Mouse (Mus musculus) inflammation-experienced regulatory T-cells, adult 6 months (primary cell): ENCODE measurements around the gene Rsrc2. TPM values are rescaled to one million over a fixed set of nuclear protein-coding genes. Genes with fewer than 3 reads are reported as not detected.

Experiments
- ATAC-seq: one replicate; pipeline ENCODE4 v1.8.0; 2017
- polyA plus RNA-seq, 3 experiments: library from polyadenylated mRNA; unstranded; fragments of 100-300 nt; shearing (Covaris generic); gene quantifications; one replicate each; pipeline ENCODE4 v1.2.1; 2017

Rsrc2 gene
- polyA plus RNA-seq, 3 experiments from 2014 or later: 155 to 186 (median 165) TPM

DNA sequence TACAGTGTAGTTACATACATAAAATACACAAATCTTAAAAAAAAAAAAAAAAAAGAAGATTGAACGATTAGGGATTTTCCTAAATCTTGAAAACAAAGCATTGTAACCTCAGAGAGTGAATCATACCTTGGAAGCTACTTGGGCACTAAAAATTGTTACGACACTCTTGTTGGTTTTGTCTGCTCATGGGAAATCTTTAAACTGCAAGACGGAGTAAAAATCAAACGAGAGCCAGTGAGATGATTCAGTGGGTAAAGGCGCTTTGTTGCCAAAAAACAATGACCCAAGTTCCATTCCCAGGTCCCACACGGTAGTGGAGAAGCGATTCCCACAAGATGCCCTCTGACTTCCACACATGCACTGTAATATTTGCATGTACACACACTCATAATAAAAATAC is 53.0 kb downstream of the Rsrc2 start:
- ATAC-seq: no peak

DNA sequence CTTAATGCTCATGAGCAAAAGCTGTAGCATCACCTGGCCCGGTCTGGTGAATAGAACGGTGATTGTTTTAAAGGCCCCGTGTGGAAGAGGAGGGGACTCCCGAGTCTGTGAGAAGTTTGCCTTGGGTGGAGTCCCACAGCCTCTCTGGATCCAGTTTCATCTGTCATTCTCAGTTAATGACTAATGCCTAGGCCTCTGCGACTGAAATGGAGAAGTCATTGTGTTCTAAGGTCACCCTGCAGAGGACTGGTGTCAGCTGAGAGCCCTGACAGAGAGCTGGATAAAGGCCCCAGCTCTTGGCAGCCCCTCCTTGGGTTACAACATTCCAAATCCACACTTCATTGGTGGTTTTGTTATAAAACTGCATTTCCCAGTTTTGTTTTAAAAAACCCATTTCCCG is 54.7 kb downstream of the Rsrc2 start:
- ATAC-seq: no peak

DNA sequence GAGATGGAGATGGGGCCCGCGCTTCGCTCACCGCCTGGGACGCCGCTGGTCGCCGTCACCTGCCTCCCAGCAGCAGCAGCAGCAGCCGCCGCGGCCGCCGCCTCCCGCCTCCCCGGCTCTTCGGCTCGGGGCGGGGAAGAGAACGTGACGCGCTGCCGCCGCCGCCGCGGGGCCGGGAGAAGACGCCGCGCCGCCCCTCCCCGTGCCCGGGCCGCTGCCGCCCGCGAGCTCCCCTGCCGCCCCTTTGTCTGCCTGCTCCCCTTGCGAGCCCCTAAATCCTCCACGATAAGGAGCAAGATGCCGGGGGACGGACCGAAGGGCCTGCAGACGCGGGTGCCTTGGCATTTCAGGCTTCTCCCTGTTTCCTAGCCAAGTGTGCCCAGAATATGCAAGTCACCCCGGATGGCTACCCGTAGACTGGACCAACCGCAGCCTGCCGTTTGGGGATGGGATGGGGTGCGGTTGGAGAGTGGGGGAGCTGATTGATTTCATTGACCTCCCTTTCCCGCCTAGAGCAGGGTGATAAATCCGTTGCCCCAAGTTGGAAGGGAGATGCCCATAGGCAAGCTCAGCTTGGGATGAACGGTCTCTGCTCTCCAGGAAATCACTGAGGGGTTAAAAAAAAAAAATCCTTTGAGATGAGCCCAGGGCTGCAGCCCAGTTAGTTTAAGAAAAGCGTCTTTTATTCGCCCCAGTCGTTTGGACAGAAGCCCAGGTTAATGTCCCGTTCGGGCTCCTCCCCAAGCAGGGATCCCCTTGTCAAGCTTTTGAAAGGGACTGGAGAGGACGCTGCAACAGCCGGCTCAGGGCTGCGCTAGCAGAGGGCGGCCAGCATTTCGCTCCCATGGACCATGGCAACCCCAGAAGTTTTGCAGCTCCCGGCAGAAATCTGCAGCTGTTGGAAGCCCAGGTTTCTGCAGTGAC is 64.7 kb downstream of the Rsrc2 start, which contains the start of gene Clip1:
TSS of gene Clip1 (minus strand) at position 398 of the 924 bp plus-strand sequence.
- ATAC-seq: peak; percentile 59

DNA sequence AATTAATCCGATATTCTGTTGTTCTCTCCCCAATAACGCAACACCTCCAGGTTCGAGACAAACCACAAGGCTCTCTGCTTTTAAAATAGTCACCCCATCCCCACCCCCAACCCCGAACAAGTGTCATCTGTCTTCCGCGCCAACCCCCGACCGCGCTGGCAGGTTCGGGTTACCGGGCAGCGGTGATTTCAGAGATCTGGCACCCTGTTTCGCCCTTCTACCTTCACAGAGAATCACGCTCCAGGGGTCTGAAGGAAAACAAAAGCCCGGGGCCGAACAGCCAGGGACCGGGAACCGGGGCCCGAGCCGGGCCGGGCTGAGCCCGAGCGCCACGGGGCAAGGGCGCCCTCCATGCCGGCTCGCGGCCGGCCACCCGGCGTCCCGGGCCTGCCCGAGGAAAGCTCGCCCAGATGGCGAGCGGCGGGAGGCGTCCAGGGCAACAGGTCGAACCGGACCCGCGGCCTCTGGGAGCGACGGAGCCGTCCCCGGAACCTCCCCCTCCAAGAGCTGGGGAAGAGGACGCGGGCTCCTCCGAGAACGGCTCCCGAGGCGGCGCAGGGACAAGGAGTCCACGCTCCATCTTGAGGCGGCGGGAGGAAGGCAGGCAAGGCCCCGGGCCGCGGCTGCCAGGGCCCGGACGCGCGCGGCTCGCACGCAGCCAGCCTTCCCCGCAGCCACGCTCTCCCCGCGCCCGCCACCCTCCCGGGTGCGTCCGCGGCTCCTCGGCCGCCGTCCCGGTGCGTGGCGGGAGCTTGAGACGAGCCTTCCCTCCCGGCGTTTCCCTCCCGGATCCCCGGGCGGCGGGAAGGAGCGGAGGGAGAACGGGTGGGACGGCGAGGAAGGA is 65.6 kb downstream of the Rsrc2 start:
- peak; percentile 44 for ATAC-seq

DNA sequence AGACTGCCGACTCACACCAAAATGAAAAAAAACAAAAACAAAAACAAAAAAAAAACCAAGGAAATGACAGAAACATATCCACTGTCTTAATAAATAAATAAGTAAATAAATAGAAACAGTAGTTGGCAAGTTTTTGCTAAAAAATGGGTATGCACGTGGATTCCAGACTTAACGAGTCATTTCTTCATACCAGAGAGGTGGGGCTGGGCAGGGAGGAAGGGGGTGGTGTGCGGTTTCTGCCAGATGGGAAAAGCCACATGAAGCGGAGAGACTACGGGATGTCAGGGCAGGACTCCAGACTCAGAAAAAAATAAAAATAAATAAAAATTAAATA is 66.2 kb downstream of the Rsrc2 start:
- ATAC-seq: no peak

DNA sequence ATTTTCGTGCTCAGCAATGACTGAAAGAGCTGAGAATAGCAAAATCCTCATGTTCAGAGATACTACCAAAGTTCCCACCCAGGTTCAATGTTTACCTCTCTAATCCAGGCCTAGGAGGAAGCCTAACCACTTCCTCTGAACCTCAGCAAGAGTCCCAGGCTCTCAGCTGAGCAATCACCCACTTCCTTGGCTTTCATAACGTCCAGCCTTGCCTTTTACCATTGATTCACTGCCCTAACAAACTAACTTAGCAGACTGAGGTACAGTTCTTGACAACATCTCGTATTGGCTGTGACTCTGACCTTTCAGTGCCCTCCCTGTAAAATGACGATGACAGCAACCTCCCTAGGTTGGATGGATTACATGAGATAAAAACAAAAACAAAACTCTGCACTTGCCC is 66.8 kb downstream of the Rsrc2 start:
- ATAC-seq: peak; percentile 76

DNA sequence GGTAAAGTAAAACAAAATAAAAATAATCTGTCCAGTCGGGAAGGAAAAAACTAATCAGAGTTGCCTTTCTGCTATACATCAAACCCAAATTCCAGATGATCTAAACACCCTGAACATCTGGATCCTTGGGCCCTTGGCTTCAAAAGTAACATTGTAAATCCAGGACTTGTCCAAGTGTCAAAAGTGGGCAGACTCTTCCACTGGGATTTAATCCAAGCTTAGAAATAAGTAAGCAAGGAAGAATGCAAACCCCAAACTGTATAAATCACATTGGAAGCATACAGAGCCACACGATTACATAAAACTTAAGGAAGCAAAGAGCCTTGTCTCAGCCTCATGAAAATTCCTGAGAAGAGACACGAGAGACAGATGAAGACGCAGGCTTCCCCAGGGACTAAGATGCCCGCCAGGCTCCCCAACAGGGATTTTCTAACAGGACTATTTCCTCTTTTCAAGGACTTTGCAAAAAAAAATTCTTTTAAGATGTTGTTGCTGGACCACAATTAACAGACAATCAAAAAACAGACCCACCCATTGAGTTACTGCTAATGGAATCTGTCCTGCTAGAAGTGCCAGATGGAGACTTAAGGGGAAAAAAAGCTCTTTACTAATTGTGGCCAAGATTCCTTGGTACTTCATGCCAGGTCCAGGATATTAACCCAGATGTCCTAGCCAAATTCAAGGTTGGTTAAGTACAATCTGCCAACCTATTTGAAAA is 69.5 kb downstream of the Rsrc2 start:
- no peak for ATAC-seq

DNA sequence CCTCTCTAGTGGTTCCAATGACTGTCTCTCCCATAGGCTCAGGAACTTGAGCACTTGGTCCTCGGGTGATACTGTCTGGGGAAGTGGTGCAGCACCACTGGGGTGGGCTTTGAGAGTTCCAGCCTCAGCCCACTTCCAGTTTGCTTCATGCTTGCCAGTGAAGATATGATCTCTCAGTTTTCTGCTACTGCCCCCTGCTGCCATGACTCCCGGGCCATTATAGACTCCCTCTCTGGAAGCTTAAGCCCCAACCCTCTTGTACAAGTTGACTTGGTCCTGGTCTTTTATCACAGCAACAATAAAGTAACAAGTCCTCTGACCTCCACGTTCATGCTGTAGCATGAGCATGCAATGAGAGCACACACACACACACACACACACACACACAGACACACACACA is 70.1 kb downstream of the Rsrc2 start:
- no peak for ATAC-seq

Other genes with a start within 250 kb of the Rsrc2 start
- gene B3gnt4, start 239.0 kb downstream of the Rsrc2 start, polyA plus RNA-seq: under 1 TPM in 2 of 3 experiments, not detected in 1; 0.54 to 0.68 TPM
- gene Diablo, start 225.2 kb downstream of the Rsrc2 start, polyA plus RNA-seq: 10 to 100 TPM; 64.1 to 86.9 (median 84.4) TPM
- gene Gm49027, start 223.9 kb downstream of the Rsrc2 start, polyA plus RNA-seq: under 1 TPM in 1 of 3 experiments, not detected in 2; 0.58 TPM
- 10 to 100 TPM; 39.4 to 43.7 (median 42.1) TPM for gene Vps33a, start 176.4 kb downstream of the Rsrc2 start, polyA plus RNA-seq
- gene Clip1, start 64.8 kb downstream of the Rsrc2 start, polyA plus RNA-seq: 10 to 100 TPM; 41.5 to 56.4 (median 51.1) TPM
- 10 to 100 TPM; 60.2 to 83.6 (median 75.5) TPM for gene Zcchc8, start 28.3 kb downstream of the Rsrc2 start, polyA plus RNA-seq
- gene Kntc1, start 302 bp upstream of the Rsrc2 start, polyA plus RNA-seq: 10 to 100 TPM in 1 of 3 experiments, 1 to 10 TPM in 2; 2.0 to 17.5 (median 2.0) TPM
- gene Hcar2, start 116.1 kb upstream of the Rsrc2 start, polyA plus RNA-seq: under 1 TPM in 2 of 3 experiments, not detected in 1; 0.28 to 0.30 TPM
- not detected for gene Hcar1, start 130.6 kb upstream of the Rsrc2 start, polyA plus RNA-seq
- 10 to 100 TPM; 60.1 to 83.1 (median 71.9) TPM for gene Denr, start 157.8 kb upstream of the Rsrc2 start, polyA plus RNA-seq
- gene Gm43518, start 178.0 kb upstream of the Rsrc2 start, polyA plus RNA-seq: 1 to 10 TPM in 2 of 3 experiments, not detected in 1; 4.9 to 5.1 TPM
- 10 to 100 TPM in 1 of 3 experiments, 1 to 10 TPM in 2; 6.2 to 16.6 (median 8.1) TPM for gene Ccdc62, start 181.3 kb upstream of the Rsrc2 start, polyA plus RNA-seq
- 10 to 100 TPM in 2 of 3 experiments, 1 to 10 TPM in 1; 5.9 to 20.1 (median 14.8) TPM for gene Hip1r, start 224.2 kb upstream of the Rsrc2 start, polyA plus RNA-seq